Mouse (Mus musculus): ENCODE measurements at regions not wholly inside any gene's neighbourhood (a gene's known extent, or its start where the extent isn't known, plus 50 kb on each side); places are given as distances from the start of the nearest gene placed in this dataset.

GRCm38 (mm10) chr16:93083756-93084155, 257.8 kb upstream of the Runx1 start:
- TF ChIP-seq E2F4 (IDR thresholded peaks at IDR 0.05; ENCODE audit: insufficient read depth): no peak
- no peak for TF ChIP-seq TCF12 (IDR thresholded peaks at IDR 0.05; ENCODE audit: insufficient read depth, poor library complexity, severe bottlenecking)
- TF ChIP-seq REST (IDR thresholded peaks at IDR 0.05; ENCODE audit: insufficient read depth, insufficient read length): no peak
- no peak for TF ChIP-seq POLR2A (IDR thresholded peaks at IDR 0.05; ENCODE audit: insufficient read length, low read depth)
- no peak for TF ChIP-seq MYOG (IDR thresholded peaks at IDR 0.05; ENCODE audit: control insufficient read depth in 1 of 3, insufficient read depth in 1 of 3, insufficient read length in 2 of 3, low read depth in 2 of 3)
- no peak for TF ChIP-seq USF1 (IDR thresholded peaks at IDR 0.05; ENCODE audit: low read depth)
- TF ChIP-seq POLR2AphosphoS2 (IDR thresholded peaks at IDR 0.05; ENCODE audit: insufficient read length, low read depth): no peak
- no peak for TF ChIP-seq MYOD1 (IDR thresholded peaks at IDR 0.05; ENCODE audit: control insufficient read depth in 1 of 3, insufficient read length in 2 of 3, low read depth in 2 of 3)
- no peak for TF ChIP-seq MAX (IDR thresholded peaks at IDR 0.05; ENCODE audit: low read depth)
